11 mouse cellular contexts compared by ENCODE assay signal in genomic region chr6:137253415-137253814, GRCm38 (mm10). TPM values are rescaled to one million over a fixed set of nuclear protein-coding genes. Genes with fewer than 3 reads are reported as not detected.
DNase-seq lines count a peak whose midpoint lies in the region; ATAC-seq and TF ChIP-seq lines count a peak whose summit lies in the region.
"Had no signal": no experiment of that assay in that cellular context is flagged by ENCODE, and none has a peak within 500 bp of the region (broad histone marks: within the 10 kb centered on the region; RNA-seq: fewer than 3 reads in every experiment).

No protein-coding gene starts in this region.

- no peaks in the 10 kb centered on the region for H3K9me3 ChIP-seq in forebrain, embryonic 14.5 days (replicated peaks; ENCODE audit: control insufficient read depth, low read length)
- H3K9me3 ChIP-seq: embryonic facial prominence, embryonic 15.5 days had no signal

- H3K9ac ChIP-seq in forebrain, embryonic 14.5 days (ENCODE audit: low read length) = peak overlapping the region; percentile 93
- H3K9ac ChIP-seq: embryonic facial prominence, embryonic 15.5 days had no signal

- H3K36me3 ChIP-seq in forebrain, embryonic 14.5 days (ENCODE audit: control insufficient read depth, insufficient read depth, low read length) = no peaks in the 10 kb centered on the region
- H3K36me3 ChIP-seq: embryonic facial prominence, embryonic 15.5 days had no signal

- no peaks in the 10 kb centered on the region for H3K4me1 ChIP-seq in forebrain, embryonic 14.5 days (ENCODE audit: control insufficient read depth, insufficient read depth, low read length)

- no peak for DNase-seq in layer of hippocampus, adult 2 months (ENCODE audit: low spot score in 2 of 2)
- no peak for DNase-seq in layer of hippocampus, adult 18-20 months (ENCODE audit: low spot score in 2 of 2)
- DNase-seq in forebrain, embryonic 14.5 days (ENCODE audit: low spot score) = no peak
- peak; percentile 52 for DNase-seq in mesoderm, embryonic 11.5 days (ENCODE audit: low read depth, low spot score)
- peak; percentile 16 for DNase-seq in retina, postnatal 1 day
- DNase-seq in adrenal gland, adult 18-20 months (ENCODE audit: low spot score in 2 of 2) = no peak
- no peak for DNase-seq in layer of hippocampus, adult 9-10 months (ENCODE audit: low spot score)
- no peak for DNase-seq in thymus, adult 18-20 months
- DNase-seq: heart, adult 18-20 months; lung, adult 18-20 months had no signal

- H3K4me2 ChIP-seq in forebrain, embryonic 14.5 days (ENCODE audit: low read length) = peak overlapping the region; percentile 78

- H3K4me3 ChIP-seq in layer of hippocampus, adult 2 months = peak overlapping the region; percentile 78
- peak overlapping the region; percentile 59 for H3K4me3 ChIP-seq in forebrain, embryonic 14.5 days (ENCODE audit: low read depth, low read length)

- 11% methylated on average over 7 of the region's 7 CpGs for WGBS in forebrain, embryonic 14.5 days

- no peaks in the 10 kb centered on the region for H3K27me3 ChIP-seq in forebrain, embryonic 14.5 days (replicated peaks; ENCODE audit: control insufficient read depth, insufficient read depth, low read length)

- no peak for ATAC-seq in forebrain, embryonic 14.5 days

- H3K27ac ChIP-seq in layer of hippocampus, adult 2 months = peak overlapping the region; percentile 93
- no peak overlapping the region for H3K27ac ChIP-seq in forebrain, embryonic 14.5 days (ENCODE audit: low read depth, low read length)
- H3K27ac ChIP-seq: embryonic facial prominence, embryonic 15.5 days had no signal

- no peak for TF ChIP-seq CTCF in layer of hippocampus, adult 2 months (conservative IDR thresholded peaks at IDR 0.05)

RNA-seq across cellular contexts. Expression of gene Ptpro, which starts 1.3 kb away (rescaled TPM):
- total RNA-seq in layer of hippocampus, adult 2 months (2021) = 10 to 100 TPM; 43.6 to 45.4 TPM
- total RNA-seq in layer of hippocampus, adult 18-20 months (2021) = 10 to 100 TPM; 28.1 to 32.6 TPM
- 41.7 and 51.2 TPM in 2 replicates for polyA plus RNA-seq in forebrain, embryonic 14.5 days (2014; fragmentation: Nextera tagmentation; extraction: Ambion mirVana)
- total RNA-seq in adrenal gland, adult 18-20 months (2021) = 1 to 10 TPM; 2.2 to 2.6 TPM

Comparison
In these comparisons a context has a peak if more than half of its experiments do, and no peak if none do; other contexts are left out.
1. DNase-seq: peak in mesoderm, embryonic 11.5 days (single experiment) and retina, postnatal 1 day (single experiment); none in layer of hippocampus, adult 2 months (0 of 2), layer of hippocampus, adult 18-20 months (0 of 2), forebrain, embryonic 14.5 days (single experiment), adrenal gland, adult 18-20 months (0 of 2), layer of hippocampus, adult 9-10 months (single experiment) and thymus, adult 18-20 months (0 of 2).
2. RNA of gene Ptpro, which starts 1.3 kb away (total RNA-seq): 43.6 to 45.4 TPM in layer of hippocampus, adult 2 months and 28.1 to 32.6 TPM in layer of hippocampus, adult 18-20 months; 2.2 to 2.6 TPM in adrenal gland, adult 18-20 months; every median in the first group is over 4 times any median in the second.